ENCODE assay signal across 17 mouse cellular contexts in the genomic region with DNA sequence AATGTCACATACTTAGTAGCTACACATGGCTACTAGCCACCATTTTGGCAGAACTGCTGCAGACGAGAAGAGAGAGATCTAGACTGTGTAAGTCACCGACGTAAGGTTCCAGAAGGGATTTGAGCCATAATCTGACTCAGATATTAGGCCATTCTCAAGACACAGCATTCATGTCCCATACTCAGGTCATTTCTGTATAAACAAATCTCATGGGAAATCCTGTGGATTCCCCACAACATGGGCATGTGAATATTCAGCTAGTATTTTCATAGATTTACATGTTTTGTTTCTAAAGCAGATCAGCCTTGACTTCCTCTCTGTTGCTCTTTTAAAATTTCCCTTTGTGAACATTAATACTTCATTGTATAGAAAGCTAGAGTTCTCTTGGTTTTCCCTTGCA.
"Had no signal": no experiment of that assay in that cellular context is flagged by ENCODE, and none has a peak within 500 bp of the region (broad histone marks: within the 10 kb centered on the region; RNA-seq: fewer than 3 reads in every experiment).

No protein-coding gene starts in this region.

- H3K9ac ChIP-seq: neural tube, embryonic 12.5 days; neural tube, embryonic 13.5 days; neural tube, embryonic 15.5 days; stomach, embryonic 15.5 days had no signal

- H3K36me3 ChIP-seq: neural tube, embryonic 12.5 days; neural tube, embryonic 13.5 days; neural tube, embryonic 15.5 days; stomach, embryonic 15.5 days had no signal

- H3K4me2 ChIP-seq: neural tube, embryonic 12.5 days; neural tube, embryonic 13.5 days; neural tube, embryonic 15.5 days; stomach, embryonic 15.5 days had no signal

- H3K9me3 ChIP-seq: neural tube, embryonic 12.5 days; neural tube, embryonic 13.5 days; neural tube, embryonic 15.5 days; stomach, embryonic 15.5 days had no signal

- H3K27ac ChIP-seq: neural tube, embryonic 12.5 days; neural tube, embryonic 13.5 days; neural tube, embryonic 15.5 days; stomach, embryonic 15.5 days; stomach, postnatal 0 days had no signal

- H3K4me1 ChIP-seq: neural tube, embryonic 12.5 days; neural tube, embryonic 13.5 days; stomach, embryonic 15.5 days had no signal

- DNase-seq: retina, postnatal 1 day; right cerebral cortex, adult 18-20 months; right cerebral cortex, postnatal 14 days; right cerebral cortex, postnatal 25 days; right cerebral cortex, postnatal 4 days; spleen, adult 18-20 months; thymus, adult 18-20 months; thymus, adult 2 months; thymus, postnatal 14 days; thymus, postnatal 25 days; thymus, postnatal 36 days; thymus, postnatal 4 days had no signal

- H3K4me3 ChIP-seq: neural tube, embryonic 12.5 days; neural tube, embryonic 13.5 days; neural tube, embryonic 15.5 days; stomach, embryonic 15.5 days had no signal

- H3K27me3 ChIP-seq: neural tube, embryonic 12.5 days; neural tube, embryonic 13.5 days; neural tube, embryonic 15.5 days; stomach, embryonic 15.5 days had no signal
